Comparison of ENCODE assay signal across 17 mouse cellular contexts in the genomic region with DNA sequence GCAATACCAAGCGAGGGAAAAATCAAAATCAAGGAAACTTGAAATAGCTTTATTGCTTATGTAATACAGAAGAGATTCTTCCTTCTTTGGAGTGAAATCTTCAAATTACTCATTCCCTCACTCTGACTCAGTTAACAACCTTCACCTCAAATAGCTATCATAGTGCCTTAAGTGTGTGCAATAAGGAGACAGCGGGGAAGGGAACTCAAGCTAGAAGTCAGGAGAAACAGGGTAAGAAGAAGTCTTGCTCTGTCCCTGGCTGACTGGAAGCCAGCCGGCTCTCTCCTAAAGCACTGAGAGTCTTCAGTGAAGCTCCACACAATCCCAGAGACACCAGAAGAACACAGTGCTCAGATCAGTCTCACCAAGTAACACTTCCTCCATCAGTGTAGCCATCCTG. TPM values are rescaled to one million over a fixed set of nuclear protein-coding genes. Genes with fewer than 3 reads are reported as not detected.
A peak's percentile ranks its signal among the peaks of the same experiment; 100 is the strongest.
DNase-seq lines count a peak whose midpoint lies in the region; ATAC-seq lines count a peak whose summit lies in the region.
"Had no signal": no experiment of that assay in that cellular context is flagged by ENCODE, and none has a peak within 500 bp of the region (broad histone marks: within the 10 kb centered on the region; RNA-seq: fewer than 3 reads in every experiment).

No protein-coding gene starts in this region.

- intact Hi-C loops in left cerebral cortex, postnatal 25 days (cut with DNase I), result no loop called here
- intact Hi-C loops in left cerebral cortex, postnatal 36 days (cut with DNase I), result no loop called here
- intact Hi-C loops in gastrocnemius, postnatal 36 days (cut with DNase I), result no loop called here

- peak; percentile 94 for ATAC-seq in frontal cortex, adult (ENCODE audit: low TSS enrichment)
- ATAC-seq in activated CD4-positive, CD25-positive, alpha-beta regulatory T cell, adult 4 months, result no peak
- ATAC-seq: forebrain, embryonic 14.5 days; hindbrain, embryonic 16.5 days had no signal

- DNase-seq in frontal cortex, postnatal 36 days (ENCODE audit: low spot score in 2 of 2), result no peak
- DNase-seq in left cerebral cortex, postnatal 25 days (ENCODE audit: low spot score in 2 of 2), result peak; percentile 19 to 54
- DNase-seq in left cerebral cortex, postnatal 36 days (ENCODE audit: low spot score in 2 of 2), result no peak
- peak; percentile 78 for DNase-seq in brain, adult 2 months (ENCODE audit: low read depth, low spot score)
- peak; percentile 68 for DNase-seq in telencephalon, adult 2 months (ENCODE audit: low read depth, low spot score)
- DNase-seq in gastrocnemius, postnatal 36 days, result no peak
- DNase-seq: adrenal gland, postnatal 10 days; cerebellum, adult 11-12 months; cerebellum, adult 9-10 months; cerebellum, postnatal 25 days; gastrocnemius, postnatal 14 days; heart, postnatal 10 days; heart, postnatal 4 days had no signal

RNA-seq across cellular contexts. Expression of a gene that starts 43.3 kb away (rescaled TPM):
- 100 to 1,000 TPM; 153 to 175 TPM for total RNA-seq in left cerebral cortex, postnatal 25 days (2021)
- 100 to 1,000 TPM; 166 to 172 TPM for total RNA-seq in left cerebral cortex, postnatal 36 days (2021)
- 1 to 10 TPM; 4.6 to 6.3 TPM for polyA plus RNA-seq in activated CD4-positive, CD25-positive, alpha-beta regulatory T cell, adult 4 months (2017; shearing (Covaris generic))
- total RNA-seq in gastrocnemius, postnatal 36 days (2021), result 1 to 10 TPM; 4.8 to 8.3 TPM

Comparison
In these comparisons a context has a peak if more than half of its experiments do, and no peak if none do; other contexts are left out.
1. DNase-seq: peak in left cerebral cortex, postnatal 25 days (2 of 2), brain, adult 2 months (single experiment) and telencephalon, adult 2 months (single experiment); none in frontal cortex, postnatal 36 days (0 of 2), left cerebral cortex, postnatal 36 days (0 of 2) and gastrocnemius, postnatal 36 days (0 of 2).
2. RNA of a gene that starts 43.3 kb away (total RNA-seq): 153 to 175 TPM in left cerebral cortex, postnatal 25 days and 166 to 172 TPM in left cerebral cortex, postnatal 36 days; 4.8 to 8.3 TPM in gastrocnemius, postnatal 36 days; every median in the first group is over 10 times any median in the second.